Mouse (Mus musculus): ENCODE results near the gene Gm2035. TPM values are rescaled to one million over a fixed set of nuclear protein-coding genes. Genes with fewer than 3 reads are reported as not detected.
"Not testable (repeated sequence)": the region's sequence is repeated elsewhere in the genome, so short reads cannot be mapped to it uniquely, and the experiment has no call there.

Gm2035 gene
- not detected in 2 replicates for polyA plus RNA-seq (2011; ENCODE audit: insufficient read depth, insufficient read length, low read depth, missing spikeins)

GRCm38 (mm10) chr12:87919721-87920120 is at the start of gene Gm2035:
Gene Gm2035, minus strand, starts transcription at chr12:87919857.
- H3K9ac ChIP-seq (ENCODE audit: low read depth, poor library complexity, severe bottlenecking); H3K9me3 ChIP-seq (replicated peaks; ENCODE audit: control insufficient read depth, insufficient read depth, low read length, poor library complexity, severe bottlenecking); H3K36me3 ChIP-seq (ENCODE audit: control insufficient read depth, insufficient read depth, low read length, poor library complexity, severe bottlenecking); H3K27ac ChIP-seq (ENCODE audit: insufficient read depth, low read length); H3K4me1 ChIP-seq (ENCODE audit: control insufficient read depth, insufficient read depth, low read length); H3K27me3 ChIP-seq (ENCODE audit: control insufficient read depth, insufficient read depth, low read length, poor library complexity, severe bottlenecking); H3K4me3 ChIP-seq (ENCODE audit: low read depth, low read length): not testable (repeated sequence)

GRCm38 (mm10) chr12:87953780-87954179 is 34.1 kb upstream of the Gm2035 start, which contains the start of gene Gm2042:
Gene Gm2042, plus strand, starts transcription at chr12:87954080.
- H3K27ac ChIP-seq (ENCODE audit: insufficient read depth, low read length); H3K4me3 ChIP-seq (ENCODE audit: low read depth, low read length); H3K4me1 ChIP-seq (ENCODE audit: control insufficient read depth, insufficient read depth, low read length); H3K36me3 ChIP-seq (ENCODE audit: control insufficient read depth, insufficient read depth, low read length, poor library complexity, severe bottlenecking); H3K9ac ChIP-seq (ENCODE audit: low read depth, poor library complexity, severe bottlenecking); H3K27me3 ChIP-seq (ENCODE audit: control insufficient read depth, insufficient read depth, low read length, poor library complexity, severe bottlenecking); H3K9me3 ChIP-seq (replicated peaks; ENCODE audit: control insufficient read depth, insufficient read depth, low read length, poor library complexity, severe bottlenecking): not testable (repeated sequence)

GRCm38 (mm10) chr12:87895070-87895469 is 24.6 kb downstream of the Gm2035 start, which contains the start of gene Gm2022:
Gene Gm2022, plus strand, starts transcription at chr12:87895370.
- not testable (repeated sequence) for H3K36me3 ChIP-seq (ENCODE audit: control insufficient read depth, insufficient read depth, low read length, poor library complexity, severe bottlenecking); H3K4me1 ChIP-seq (ENCODE audit: control insufficient read depth, insufficient read depth, low read length); H3K27me3 ChIP-seq (ENCODE audit: control insufficient read depth, insufficient read depth, low read length, poor library complexity, severe bottlenecking); H3K4me3 ChIP-seq (ENCODE audit: low read depth, low read length); H3K27ac ChIP-seq (ENCODE audit: insufficient read depth, low read length); H3K9ac ChIP-seq (ENCODE audit: low read depth, poor library complexity, severe bottlenecking); H3K9me3 ChIP-seq (replicated peaks; ENCODE audit: control insufficient read depth, insufficient read depth, low read length, poor library complexity, severe bottlenecking)

- H3K4me3 ChIP-seq (ENCODE audit: low read depth, low read length); H3K9ac ChIP-seq (ENCODE audit: low read depth, poor library complexity, severe bottlenecking); H3K36me3 ChIP-seq (ENCODE audit: control insufficient read depth, insufficient read depth, low read length, poor library complexity, severe bottlenecking); H3K9me3 ChIP-seq (replicated peaks; ENCODE audit: control insufficient read depth, insufficient read depth, low read length, poor library complexity, severe bottlenecking); H3K4me1 ChIP-seq (ENCODE audit: control insufficient read depth, insufficient read depth, low read length); H3K27me3 ChIP-seq (ENCODE audit: control insufficient read depth, insufficient read depth, low read length, poor library complexity, severe bottlenecking); H3K27ac ChIP-seq (ENCODE audit: insufficient read depth, low read length): not testable (repeated sequence)
Measured at GRCm38 (mm10) chr12:87873772-87874171, 45.9 kb downstream of the Gm2035 start, which contains the start of gene Gm2016. Gene Gm2016, plus strand, starts transcription at chr12:87874072.

Other genes starting within 250 kb of the Gm2035 start
- gene Gm21319, start 144.1 kb downstream of the Gm2035 start, polyA plus RNA-seq (2011; ENCODE audit: insufficient read depth, insufficient read length, low read depth, missing spikeins), result 0.38 TPM in 1 of 2 replicates, not detected in the other
- gene Gm21936, start 124.3 kb downstream of the Gm2035 start, polyA plus RNA-seq (2011; ENCODE audit: insufficient read depth, insufficient read length, low read depth, missing spikeins), result not detected in 2 replicates
- not detected in 2 replicates for gene BB287469, start 103.3 kb downstream of the Gm2035 start, polyA plus RNA-seq (2011; ENCODE audit: insufficient read depth, insufficient read length, low read depth, missing spikeins)
- not detected in 2 replicates for gene Gm2001, start 77.5 kb downstream of the Gm2035 start, polyA plus RNA-seq (2011; ENCODE audit: insufficient read depth, insufficient read length, low read depth, missing spikeins)
- not detected in 2 replicates for gene Gm2016, start 45.8 kb downstream of the Gm2035 start, polyA plus RNA-seq (2011; ENCODE audit: insufficient read depth, insufficient read length, low read depth, missing spikeins)
- not detected in 2 replicates for gene Gm2022, start 24.5 kb downstream of the Gm2035 start, polyA plus RNA-seq (2011; ENCODE audit: insufficient read depth, insufficient read length, low read depth, missing spikeins)
- not detected in 2 replicates for gene Gm2042, start 34.2 kb upstream of the Gm2035 start, polyA plus RNA-seq (2011; ENCODE audit: insufficient read depth, insufficient read length, low read depth, missing spikeins)
- gene Gm2075, start 92.0 kb upstream of the Gm2035 start, polyA plus RNA-seq (2011; ENCODE audit: insufficient read depth, insufficient read length, low read depth, missing spikeins), result not detected in 2 replicates
- not detected in 2 replicates for gene Gm6803, start 98.9 kb upstream of the Gm2035 start, polyA plus RNA-seq (2011; ENCODE audit: insufficient read depth, insufficient read length, low read depth, missing spikeins)
- not detected in 2 replicates for gene Gm2056, start 107.1 kb upstream of the Gm2035 start, polyA plus RNA-seq (2011; ENCODE audit: insufficient read depth, insufficient read length, low read depth, missing spikeins)
- gene Gm16368, start 163.8 kb upstream of the Gm2035 start, polyA plus RNA-seq (2011; ENCODE audit: insufficient read depth, insufficient read length, low read depth, missing spikeins), result not detected in 2 replicates

All from ES-Bruce4 (cell line).